Mouse (Mus musculus) limb, embryonic 15.5 days (tissue): ENCODE measurements at regions not wholly inside any gene's neighbourhood (a gene's known extent, or its start where the extent isn't known, plus 50 kb on each side); places are given as distances from the start of the nearest gene placed in this dataset.

Experiments
- ATAC-seq: fragments of 200-750 bp; cut with Nextera tagmentation; 2 replicates; pipeline ENCODE4 v1.8.0; 2017; ENCODE audit warnings: low read depth, moderate TSS enrichment; ENCODE audit not compliant: insufficient number of reproducible peaks, low FRiP score, low TSS enrichment
- H3K27ac ChIP-seq: fragments of 300-500 bp; sonication (generic); 2 replicates; pipeline ENCODE4 v1.5.1; 2015; ENCODE audit warnings: moderate library complexity, mild to moderate bottlenecking, inconsistent platforms
- H3K27me3 ChIP-seq: fragments of 300-500 bp; sonication (generic); 2 replicates; pipeline ENCODE4 v1.6.1; 2015; ENCODE audit warnings: inconsistent platforms
- H3K36me3 ChIP-seq: fragments of 300-500 bp; sonication (generic); 2 replicates; pipeline ENCODE4 v1.6.1; 2015; ENCODE audit warnings: inconsistent platforms
- H3K4me1 ChIP-seq: fragments of 300-500 bp; sonication (generic); 2 replicates; pipeline ENCODE4 v1.6.1; 2015; ENCODE audit warnings: inconsistent platforms
- H3K4me2 ChIP-seq: fragments of 300-500 bp; sonication (generic); 2 replicates; pipeline ENCODE4 v1.6.1; 2015; ENCODE audit warnings: mild to moderate bottlenecking, inconsistent platforms
- H3K4me3 ChIP-seq: fragments of 300-500 bp; sonication (generic); 2 replicates; pipeline ENCODE4 v1.5.1; 2015; ENCODE audit warnings: mild to moderate bottlenecking, inconsistent platforms
- H3K9ac ChIP-seq: fragments of 300-500 bp; sonication (generic); 2 replicates; pipeline ENCODE4 v1.6.1; 2015; ENCODE audit warnings: inconsistent platforms
- H3K9me3 ChIP-seq: fragments of 300-500 bp; sonication (generic); 2 replicates; pipeline ENCODE4 v1.6.1; 2016; ENCODE audit warnings: inconsistent platforms
- WGBS: fragments of 180-500 bp; shearing (Covaris S2); methylation state at CpG from one replicate; pipeline ENCODE4 v1.1.7; 2015; 5-methylcytosine and 5-hydroxymethylcytosine counted together

- H3K4me2 ChIP-seq: no peak overlapping the region
- no peaks in the 10 kb centered on the region for H3K4me1 ChIP-seq
- H3K9ac ChIP-seq: no peak overlapping the region
- 64% methylated on average over 7 of the region's 7 CpGs for WGBS
- H3K27ac ChIP-seq: no peak overlapping the region
- H3K9me3 ChIP-seq: no peaks in the 10 kb centered on the region
- H3K27me3 ChIP-seq: no peaks in the 10 kb centered on the region
- H3K36me3 ChIP-seq: no peaks in the 10 kb centered on the region
- ATAC-seq: no peak
- H3K4me3 ChIP-seq: no peak overlapping the region
Observed at GRCm38 (mm10) chr10:31260914-31261313, 52.3 kb upstream of the Hddc2 start.
